Mouse (Mus musculus) thymus, adult 2 months (tissue): Measurements from ENCODE around the gene Gm42715.

Experiments
- CTCF ChIP-seq: fragments of 200-500 bp; IDR thresholded peaks from 2 replicates; pipeline ENCODE4 v1.5.1; 2012; ENCODE audit warnings: mild to moderate bottlenecking, control low read depth, low read length, moderate library complexity, borderline replicate concordance; ENCODE audit not compliant: control insufficient read depth, poor library complexity, insufficient read depth; ENCODE audit errors: extremely low read depth
- POLR2A ChIP-seq: fragments of 200-500 bp; IDR thresholded peaks from 2 replicates; pipeline ENCODE4 v1.6.1; 2012; ENCODE audit warnings: mild to moderate bottlenecking, low read length, control low read depth, moderate library complexity; ENCODE audit not compliant: control insufficient read depth, poor library complexity, insufficient read depth; ENCODE audit errors: extremely low read depth

DNA sequence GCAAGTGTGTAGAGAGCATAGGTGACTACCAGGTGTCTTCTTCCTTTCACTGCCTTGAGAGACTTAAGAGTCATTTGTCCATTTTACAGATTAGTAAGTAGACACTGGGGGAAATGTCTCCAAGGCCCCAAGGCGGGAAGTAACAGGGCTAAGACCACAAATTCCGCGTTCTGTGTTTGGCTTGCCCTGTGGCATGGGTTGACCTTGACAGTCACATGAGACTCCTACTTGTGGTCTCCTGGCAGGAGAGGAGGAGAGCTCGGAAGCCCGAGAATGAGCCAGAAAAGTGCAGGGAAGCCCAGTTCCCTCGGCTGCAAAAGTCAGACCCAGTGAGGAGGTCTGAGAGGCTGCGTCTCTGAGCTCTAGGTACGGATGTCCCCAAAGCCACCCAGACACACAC is 94.1 kb downstream of the Gm42715 start:
- no peak for TF ChIP-seq CTCF
- no peak for TF ChIP-seq POLR2A
